Mouse (Mus musculus): Measurements from ENCODE around the gene Anks3. TPM values are rescaled to one million over a fixed set of nuclear protein-coding genes. Genes with fewer than 3 reads are reported as not detected.

The Anks3 gene
- polyA plus RNA-seq, 1 experiment from 2014 or later = 43.4 TPM

DNA sequence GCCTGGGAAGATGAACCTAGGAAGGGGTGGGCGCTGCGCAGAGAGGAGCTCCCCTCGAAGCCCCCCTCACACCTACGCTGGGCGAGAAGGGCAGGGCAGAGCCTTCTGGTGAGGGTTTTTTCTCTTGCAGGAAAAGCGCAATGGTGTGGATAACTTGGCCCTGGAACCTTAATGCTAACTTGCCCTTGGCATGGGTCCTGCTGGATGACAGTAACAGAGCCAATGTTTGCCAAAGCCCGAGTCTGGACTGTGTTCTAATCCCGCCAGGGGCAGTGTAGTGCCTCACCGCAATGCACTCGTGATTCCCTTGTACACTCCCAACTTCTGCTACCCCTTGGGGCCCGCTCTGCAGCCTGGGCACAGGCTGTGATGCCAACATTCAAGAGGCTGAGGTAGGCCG, 44.1 kb upstream of the Anks3 start:
- Histone ChIP-seq H3K4me2 (replicated peaks; ENCODE audit: low read depth, low read length) (peak overlapping the region; percentile 45), H3K36me3 (ENCODE audit: insufficient read depth, low read length) (no peaks in the 10 kb centered on the region), H3K9me3 (ENCODE audit: low read length) (no peaks in the 10 kb centered on the region), H3K27me3 (replicated peaks; ENCODE audit: insufficient read depth, low read length) (no peaks in the 10 kb centered on the region), H3K4me3 (ENCODE audit: low read depth, low read length) (no peak overlapping the region), H3K4me1 (ENCODE audit: insufficient read depth, low read depth, low read length) (peaks cover 9% of the 10 kb centered on the region; the same call in 1 of the 2 replicates), H3K9ac (replicated peaks; ENCODE audit: low read depth) (no peak overlapping the region), H3K27ac (ENCODE audit: low read length) (no peak overlapping the region)
- DNase-seq (ENCODE audit: low spot score) (no peak), ATAC-seq (no peak)
- no peak for TF ChIP-seq CTCF (IDR thresholded peaks at IDR 0.05)
- no peak for TF ChIP-seq EP300 (IDR thresholded peaks at IDR 0.05)
- 73% methylated on average over 12 of the region's 12 CpGs for WGBS

DNA sequence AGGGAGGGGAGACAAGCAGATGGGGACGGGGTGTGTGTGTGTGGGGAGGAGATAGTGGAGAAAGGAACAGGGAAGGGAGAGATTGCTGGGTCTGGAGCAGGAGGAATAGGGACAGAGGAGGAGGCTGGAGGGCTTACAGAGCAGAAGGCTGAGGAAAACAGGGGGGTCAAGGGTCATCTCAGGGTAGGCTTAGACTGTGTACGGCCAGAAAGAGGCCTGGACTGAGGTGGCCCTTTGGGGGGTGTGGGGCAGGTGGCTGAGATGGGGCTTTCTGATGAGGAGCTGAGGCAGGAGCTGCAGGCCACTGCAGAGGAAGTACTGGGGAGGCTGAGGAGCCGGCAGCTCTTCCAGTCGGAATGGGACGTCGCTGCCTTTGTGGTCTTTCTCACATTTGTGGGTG, 43.5 kb upstream of the Anks3 start:
- 38% methylated on average over 3 of the region's 6 CpGs for WGBS
- TF ChIP-seq CTCF (IDR thresholded peaks at IDR 0.05) = no peak
- TF ChIP-seq EP300 (IDR thresholded peaks at IDR 0.05) = no peak
- no peaks in the 10 kb centered on the region for H3K27me3 ChIP-seq (replicated peaks; ENCODE audit: insufficient read depth, low read length)
- H3K4me1 ChIP-seq (ENCODE audit: insufficient read depth, low read depth, low read length) = peaks cover 3% of the 10 kb centered on the region; the same call in 1 of the 2 replicates
- DNase-seq (ENCODE audit: low spot score) (no peak), ATAC-seq (peak; percentile 23; the same call in 1 of the 2 replicates)
- 0 out of 2 replicates have a peak overlapping the region, but pooled peaks have one; percentile 10 for H3K4me3 ChIP-seq (ENCODE audit: low read depth, low read length)
- H3K4me2 ChIP-seq (replicated peaks; ENCODE audit: low read depth, low read length) = peak overlapping the region; percentile 45
- H3K9ac ChIP-seq (replicated peaks; ENCODE audit: low read depth) = no peak overlapping the region
- no peaks in the 10 kb centered on the region for H3K36me3 ChIP-seq (ENCODE audit: insufficient read depth, low read length)
- no peaks in the 10 kb centered on the region for H3K9me3 ChIP-seq (ENCODE audit: low read length)
- no peak overlapping the region for H3K27ac ChIP-seq (ENCODE audit: low read length)

DNA sequence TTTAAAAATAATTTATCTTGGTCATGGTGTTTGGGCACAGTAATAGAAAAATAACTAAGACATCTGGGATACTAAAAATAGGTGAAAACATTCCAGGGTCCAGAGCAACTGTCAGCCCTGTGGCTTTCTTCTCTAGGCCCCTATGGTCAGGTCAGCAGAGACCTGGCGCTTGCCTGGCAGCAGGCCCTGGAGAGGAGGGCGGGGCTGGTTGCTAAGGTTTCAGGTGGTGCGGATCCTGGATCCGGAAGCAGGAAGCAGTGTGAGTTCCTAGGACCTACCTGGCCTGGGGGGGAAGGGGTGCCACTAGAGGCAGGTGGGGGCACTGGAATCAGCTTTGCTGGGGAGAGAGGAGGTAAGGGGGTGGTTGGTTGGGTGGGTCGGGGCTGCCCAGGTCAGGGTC, 43.1 kb upstream of the Anks3 start, which contains the start of gene Smim22:
Smim22 (plus strand) TSS at position 222 of the 400 bp plus-strand sequence.
- DNase-seq (ENCODE audit: low spot score) = peak; percentile 77
- Histone ChIP-seq H3K36me3 (ENCODE audit: insufficient read depth, low read length) (no peaks in the 10 kb centered on the region), H3K27ac (ENCODE audit: low read length) (no peak within 1 kb of the TSS), H3K4me3 (ENCODE audit: low read depth, low read length) (0 out of 2 replicates have a peak within 1 kb of the TSS, but pooled peaks have one; percentile 10), H3K4me1 (ENCODE audit: insufficient read depth, low read depth, low read length) (no peaks in the 10 kb centered on the region; the same call in 1 of the 2 replicates), H3K9me3 (ENCODE audit: low read length) (no peaks in the 10 kb centered on the region), H3K27me3 (replicated peaks; ENCODE audit: insufficient read depth, low read length) (no peaks in the 10 kb centered on the region), H3K4me2 (replicated peaks; ENCODE audit: low read depth, low read length) (peak within 1 kb of the TSS; percentile 45), H3K9ac (replicated peaks; ENCODE audit: low read depth) (no peak within 1 kb of the TSS)
- ATAC-seq = peak; percentile 92
- TF ChIP-seq EP300 (IDR thresholded peaks at IDR 0.05) = no peak
- no peak for TF ChIP-seq CTCF (IDR thresholded peaks at IDR 0.05)
- 46% methylated on average over 5 of the region's 5 CpGs for WGBS

DNA sequence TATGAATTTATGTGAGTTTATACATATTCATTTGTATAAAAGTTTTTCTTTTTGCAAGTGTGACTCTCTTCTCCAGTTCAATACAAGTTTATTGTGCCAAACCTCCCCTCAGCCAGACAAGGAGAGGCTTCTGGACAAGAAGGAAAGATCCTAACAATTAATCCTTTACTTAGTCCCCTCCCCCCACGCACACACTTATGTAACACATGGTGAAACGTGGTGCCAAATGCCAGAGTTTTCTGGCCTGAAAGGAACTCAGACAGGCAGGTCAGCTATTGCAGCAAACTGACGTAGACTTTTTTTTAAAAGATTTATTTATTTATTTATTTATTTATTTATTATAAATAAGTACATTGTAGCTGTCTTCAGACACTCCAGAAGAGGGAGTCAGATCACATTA, 36.6 kb upstream of the Anks3 start:
- no peak overlapping the region for H3K9ac ChIP-seq (replicated peaks; ENCODE audit: low read depth)
- H3K36me3 ChIP-seq (ENCODE audit: insufficient read depth, low read length) = no peaks in the 10 kb centered on the region
- H3K27me3 ChIP-seq (replicated peaks; ENCODE audit: insufficient read depth, low read length) = no peaks in the 10 kb centered on the region
- 48% methylated on average over 3 of the region's 3 CpGs for WGBS
- H3K4me2 ChIP-seq (replicated peaks; ENCODE audit: low read depth, low read length) = no peak overlapping the region
- H3K27ac ChIP-seq (ENCODE audit: low read length) = no peak overlapping the region
- no peaks in the 10 kb centered on the region for H3K9me3 ChIP-seq (ENCODE audit: low read length)
- ATAC-seq (no peak), DNase-seq (ENCODE audit: low spot score) (no peak)
- TF ChIP-seq CTCF (IDR thresholded peaks at IDR 0.05) = no peak
- TF ChIP-seq EP300 (IDR thresholded peaks at IDR 0.05) = no peak
- no peak overlapping the region for H3K4me3 ChIP-seq (ENCODE audit: low read depth, low read length)
- no peaks in the 10 kb centered on the region for H3K4me1 ChIP-seq (ENCODE audit: insufficient read depth, low read depth, low read length)

DNA sequence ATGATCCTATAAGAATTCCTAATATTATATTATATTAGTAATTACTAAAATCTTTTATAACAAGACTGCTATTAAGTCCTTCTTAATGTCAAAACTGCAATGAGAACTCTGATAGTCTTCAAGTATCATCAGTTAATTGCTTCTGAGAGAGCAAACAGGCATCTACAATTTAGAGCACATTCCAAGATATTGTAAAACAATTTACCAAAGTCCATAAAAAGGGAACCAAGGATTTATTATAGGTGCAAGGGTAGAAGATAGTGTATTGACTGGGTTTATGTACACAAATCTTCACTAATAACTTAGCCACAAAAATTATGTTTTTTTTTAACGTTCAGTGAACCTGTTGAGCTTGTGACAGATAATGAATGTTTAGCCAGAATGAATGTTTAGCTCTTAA, 35.0 kb upstream of the Anks3 start:
- no peak overlapping the region for H3K4me2 ChIP-seq (replicated peaks; ENCODE audit: low read depth, low read length)
- DNase-seq (ENCODE audit: low spot score) = no peak

DNA sequence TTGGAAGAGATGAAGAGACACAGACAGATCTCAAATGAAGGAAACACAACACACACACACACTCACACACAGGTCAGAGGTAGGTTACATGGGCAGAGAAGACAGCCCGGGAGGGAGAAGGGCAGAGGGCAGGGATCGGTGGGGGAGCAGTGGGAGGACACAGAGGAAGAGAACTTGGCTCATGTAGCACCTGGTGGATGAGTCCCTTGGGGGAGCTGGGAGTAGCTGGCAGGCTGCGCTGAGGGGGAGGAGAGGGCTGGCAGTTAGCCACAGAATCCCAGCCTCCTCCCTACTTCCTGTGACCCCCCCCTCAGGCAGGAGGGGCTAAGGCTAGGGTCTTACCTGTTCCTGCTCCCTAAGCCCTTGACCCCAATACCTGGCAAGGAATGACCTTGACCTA, 33.5 kb upstream of the Anks3 start, which contains the start of gene Sept12:
Sept12 (minus strand) TSS at position 300 of the 400 bp plus-strand sequence.
- Histone ChIP-seq H3K4me2 (replicated peaks; ENCODE audit: low read depth, low read length) (no peak within 1 kb of the TSS), H3K27me3 (replicated peaks; ENCODE audit: insufficient read depth, low read length) (no peaks in the 10 kb centered on the region), H3K27ac (ENCODE audit: low read length) (no peak within 1 kb of the TSS), H3K9ac (replicated peaks; ENCODE audit: low read depth) (no peak within 1 kb of the TSS), H3K9me3 (ENCODE audit: low read length) (no peaks in the 10 kb centered on the region), H3K4me3 (ENCODE audit: low read depth, low read length) (no peak within 1 kb of the TSS), H3K4me1 (ENCODE audit: insufficient read depth, low read depth, low read length) (no peaks in the 10 kb centered on the region), H3K36me3 (ENCODE audit: insufficient read depth, low read length) (no peaks in the 10 kb centered on the region)
- ATAC-seq (no peak), DNase-seq (ENCODE audit: low spot score) (no peak)
- WGBS = 23% methylated on average over 3 of the region's 3 CpGs
- TF ChIP-seq CTCF (IDR thresholded peaks at IDR 0.05) = no peak
- no peak for TF ChIP-seq EP300 (IDR thresholded peaks at IDR 0.05)

More for the DNA sequence above, 35.0 kb upstream of the Anks3 start:
- no peak for ATAC-seq
- Histone ChIP-seq H3K36me3 (ENCODE audit: insufficient read depth, low read length) (no peaks in the 10 kb centered on the region), H3K27me3 (replicated peaks; ENCODE audit: insufficient read depth, low read length) (no peaks in the 10 kb centered on the region), H3K4me1 (ENCODE audit: insufficient read depth, low read depth, low read length) (no peaks in the 10 kb centered on the region), H3K9ac (replicated peaks; ENCODE audit: low read depth) (no peak overlapping the region), H3K4me3 (ENCODE audit: low read depth, low read length) (no peak overlapping the region), H3K9me3 (ENCODE audit: low read length) (no peaks in the 10 kb centered on the region), H3K27ac (ENCODE audit: low read length) (no peak overlapping the region)
- TF ChIP-seq EP300 (IDR thresholded peaks at IDR 0.05) (no peak), CTCF (IDR thresholded peaks at IDR 0.05) (no peak)
- 44% methylated on average over 1 of the region's 1 CpGs for WGBS

DNA sequence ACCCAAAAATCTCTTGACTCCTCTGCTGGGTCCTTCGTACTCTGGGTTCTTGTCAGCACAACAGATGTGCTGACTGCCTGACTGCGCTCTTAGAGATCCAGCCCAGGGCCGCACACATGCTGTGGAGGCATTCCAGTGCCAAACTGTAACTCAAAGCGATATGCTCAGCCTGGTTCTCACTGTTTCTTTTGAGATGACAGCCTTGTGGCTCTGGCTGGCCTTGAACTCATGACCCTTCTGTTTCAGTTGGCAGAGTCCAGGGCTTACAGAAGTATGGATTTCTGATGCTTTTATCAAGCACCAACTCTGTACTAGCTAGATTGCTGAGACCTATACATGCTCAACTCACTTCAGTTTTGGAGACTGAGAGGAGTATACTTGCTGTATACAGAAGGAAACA, 29.3 kb upstream of the Anks3 start:
- Histone ChIP-seq H3K36me3 (ENCODE audit: insufficient read depth, low read length) (no peaks in the 10 kb centered on the region), H3K9me3 (ENCODE audit: low read length) (no peaks in the 10 kb centered on the region), H3K4me1 (ENCODE audit: insufficient read depth, low read depth, low read length) (no peaks in the 10 kb centered on the region), H3K4me2 (replicated peaks; ENCODE audit: low read depth, low read length) (no peak overlapping the region), H3K27ac (ENCODE audit: low read length) (no peak overlapping the region), H3K27me3 (replicated peaks; ENCODE audit: insufficient read depth, low read length) (no peaks in the 10 kb centered on the region), H3K9ac (replicated peaks; ENCODE audit: low read depth) (no peak overlapping the region), H3K4me3 (ENCODE audit: low read depth, low read length) (no peak overlapping the region)
- 87% methylated on average over 4 of the region's 4 CpGs for WGBS
- DNase-seq (ENCODE audit: low spot score) (no peak), ATAC-seq (no peak)
- TF ChIP-seq EP300 (IDR thresholded peaks at IDR 0.05) (no peak), CTCF (IDR thresholded peaks at IDR 0.05) (no peak)
